Mouse (Mus musculus) fibroblast of lung, adult 2 months (primary cell): ENCODE measurements at regions not wholly inside any gene's neighbourhood (a gene's known extent, or its start where the extent isn't known, plus 50 kb on each side); places are given as distances from the start of the nearest gene placed in this dataset.

Source experiments
- DNase-seq: peaks from one replicate; pipeline ENCODE4 v3.0.0-alpha.2; 2011; ENCODE audit warnings: low read depth

DNA sequence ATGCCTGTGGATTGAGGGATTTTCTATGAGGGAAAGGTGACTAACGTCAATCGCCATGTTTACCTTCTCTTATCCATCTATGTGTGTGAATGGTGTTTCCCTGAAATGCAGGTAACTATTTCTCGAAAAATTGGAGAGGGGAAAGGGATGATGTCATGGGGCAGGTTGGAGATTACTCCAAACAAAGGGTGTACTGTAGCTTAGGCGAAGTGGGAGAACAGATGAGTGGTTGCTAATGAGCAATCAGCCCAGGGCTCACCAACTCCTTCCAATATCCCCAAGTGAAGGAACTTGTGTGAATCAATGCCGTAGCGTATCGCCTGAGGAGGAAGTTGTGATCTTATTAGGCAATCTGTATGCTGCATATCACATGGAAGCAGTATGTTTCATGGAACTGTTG, 133.2 kb downstream of the Klf5 start:
- DNase-seq = no peak

DNA sequence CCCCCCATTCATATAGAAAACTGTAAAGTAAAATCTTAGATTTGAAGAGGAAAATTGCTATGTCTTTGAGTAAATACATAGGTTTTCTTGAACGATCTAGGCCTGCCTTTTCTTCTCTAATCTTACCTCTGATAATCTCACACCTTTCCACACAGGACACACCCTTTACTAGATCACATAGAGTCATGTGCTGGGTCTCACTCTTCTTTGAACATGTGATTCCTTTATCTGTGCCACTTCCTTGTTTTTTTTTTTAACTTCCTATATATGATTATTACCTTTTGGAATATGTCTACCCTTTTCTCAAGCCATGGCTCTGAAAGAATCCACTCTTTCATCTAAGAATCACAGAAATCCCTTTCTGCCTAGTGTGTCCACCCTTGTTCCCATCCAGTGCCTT, 136.2 kb downstream of the Klf5 start:
- DNase-seq = no peak

DNA sequence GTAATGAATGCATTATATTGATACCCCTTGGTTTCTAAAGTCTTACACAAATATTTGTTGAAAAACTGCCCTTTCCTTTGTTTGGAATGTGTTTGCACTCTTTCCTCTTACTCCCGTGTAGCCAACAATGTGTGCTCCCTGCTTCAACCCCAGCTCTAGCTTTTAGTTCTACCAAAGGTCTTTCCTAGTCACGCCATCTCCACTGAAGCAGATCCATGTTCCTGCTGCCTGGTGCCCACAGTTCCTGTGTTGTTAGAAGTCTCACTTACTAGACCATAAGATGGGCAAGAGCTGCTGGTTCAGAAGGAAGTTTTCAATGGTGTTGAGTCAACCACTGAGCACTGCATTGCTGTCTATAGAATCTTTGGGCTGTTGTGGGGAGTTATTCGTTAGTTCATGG, 137.0 kb downstream of the Klf5 start:
- no peak for DNase-seq

- DNase-seq = no peak
Measured at GRCm38 (mm10) chr14:99436051-99436450, 137.6 kb downstream of the Klf5 start.

DNA sequence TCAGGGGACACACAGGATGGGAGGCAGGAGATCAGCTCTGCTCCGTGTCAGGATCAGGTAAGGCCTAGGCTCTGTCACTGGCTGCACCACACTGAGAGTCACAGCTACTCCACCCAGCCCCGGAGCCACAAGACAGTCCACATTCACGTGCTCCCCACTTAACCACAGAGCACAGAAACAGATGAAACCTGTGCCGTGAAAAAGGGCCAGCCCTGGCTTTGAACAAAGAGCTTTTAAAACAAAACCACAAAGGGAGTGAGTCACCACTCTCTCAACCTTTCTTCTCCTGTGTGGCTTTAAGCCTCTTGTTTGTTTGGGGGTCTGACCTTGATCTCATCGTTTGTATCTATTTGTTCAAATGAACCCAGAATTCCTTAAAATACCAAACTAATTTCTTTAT, 150.6 kb downstream of the Klf5 start:
- DNase-seq = peak; percentile 44

GRCm38 (mm10) chr14:99449870-99450269, 151.4 kb downstream of the Klf5 start:
- peak; percentile 5 for DNase-seq

GRCm38 (mm10) chr14:99451110-99451795, 152.8 kb downstream of the Klf5 start:
- DNase-seq = no peak

GRCm38 (mm10) chr14:99453916-99454315, 155.4 kb downstream of the Klf5 start:
- DNase-seq = no peak

GRCm38 (mm10) chr14:99456555-99456954, 158.1 kb downstream of the Klf5 start:
- peak; percentile 44 for DNase-seq

DNA sequence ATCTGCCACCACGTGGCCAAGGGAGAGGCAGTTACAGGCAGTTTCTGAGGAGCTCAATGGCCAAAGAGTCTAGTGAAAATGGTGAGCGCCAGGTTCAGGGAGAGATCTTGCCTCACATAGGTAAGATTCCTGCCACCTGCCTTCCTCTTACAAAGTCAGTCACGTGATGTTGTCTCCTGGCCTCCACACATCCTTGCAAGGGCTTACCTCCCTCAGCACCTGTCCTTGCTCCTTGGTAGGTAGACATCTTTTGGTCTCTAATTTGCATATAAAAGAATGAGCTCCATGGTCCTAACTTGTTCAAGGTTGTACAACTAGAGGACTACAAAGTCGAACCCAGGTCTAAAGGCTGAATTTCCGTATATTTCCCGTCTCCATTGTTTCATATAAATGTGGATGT, 159.1 kb downstream of the Klf5 start:
- no peak for DNase-seq

- no peak for DNase-seq
Measured at GRCm38 (mm10) chr14:99472111-99472510, 173.6 kb downstream of the Klf5 start.

GRCm38 (mm10) chr14:99475271-99475670, 176.8 kb downstream of the Klf5 start:
- no peak for DNase-seq

DNA sequence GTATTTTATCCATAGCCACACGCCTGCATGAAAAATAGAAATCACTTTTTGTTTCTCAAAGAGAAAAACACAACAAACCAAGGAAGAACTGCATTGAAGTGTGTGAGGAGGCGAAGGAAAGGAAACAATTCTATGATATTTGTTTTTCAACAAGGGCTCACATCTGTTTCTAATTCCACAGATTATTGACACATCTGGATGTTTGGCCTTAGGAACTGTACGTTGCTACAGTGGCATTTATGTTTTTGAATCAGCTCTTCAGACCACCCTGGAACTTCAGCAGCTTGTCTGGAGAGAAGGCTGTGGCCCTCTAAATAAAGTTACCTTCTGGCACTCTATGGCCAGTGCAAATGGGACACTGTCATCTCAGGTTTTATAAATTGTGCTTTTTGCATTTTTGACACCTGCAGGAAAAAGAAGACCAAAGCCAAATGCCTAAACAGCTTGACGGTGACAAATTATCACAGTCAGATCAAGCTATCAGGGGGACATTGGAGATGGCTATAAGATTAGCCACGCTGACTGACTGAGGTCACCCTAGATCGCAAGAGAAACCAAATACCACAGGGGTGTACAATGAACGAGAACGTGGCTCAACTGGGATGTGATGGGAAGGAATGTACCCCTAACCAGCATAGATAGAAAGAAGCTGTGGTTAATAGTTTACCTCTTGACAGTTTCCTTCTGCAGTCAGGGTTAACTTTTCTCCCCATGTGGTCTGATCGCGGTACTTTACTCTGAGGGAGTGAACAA, 182.0 kb downstream of the Klf5 start:
- DNase-seq = no peak

DNA sequence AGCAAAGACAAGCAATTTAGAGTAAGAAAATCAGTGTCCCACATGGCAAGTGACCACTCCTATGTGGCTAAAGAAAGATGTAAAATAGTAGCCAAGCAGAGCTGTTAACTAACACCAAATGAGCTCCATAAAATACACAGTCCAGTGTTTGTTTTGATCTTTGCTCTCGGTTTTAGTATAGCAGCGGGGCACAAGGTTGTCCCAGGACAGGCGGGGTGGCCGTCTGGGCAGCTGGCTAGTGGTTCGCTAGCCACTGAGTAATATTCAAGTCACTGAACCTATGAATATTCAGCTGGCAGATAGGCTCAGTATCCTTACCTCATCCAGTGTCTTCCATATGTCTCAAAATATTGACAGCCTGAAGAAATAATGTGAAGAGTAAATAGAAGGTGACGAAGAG, 189.5 kb downstream of the Klf5 start:
- no peak for DNase-seq

- DNase-seq = no peak
Measured at GRCm38 (mm10) chr14:99493197-99493596, 194.7 kb downstream of the Klf5 start.

DNA sequence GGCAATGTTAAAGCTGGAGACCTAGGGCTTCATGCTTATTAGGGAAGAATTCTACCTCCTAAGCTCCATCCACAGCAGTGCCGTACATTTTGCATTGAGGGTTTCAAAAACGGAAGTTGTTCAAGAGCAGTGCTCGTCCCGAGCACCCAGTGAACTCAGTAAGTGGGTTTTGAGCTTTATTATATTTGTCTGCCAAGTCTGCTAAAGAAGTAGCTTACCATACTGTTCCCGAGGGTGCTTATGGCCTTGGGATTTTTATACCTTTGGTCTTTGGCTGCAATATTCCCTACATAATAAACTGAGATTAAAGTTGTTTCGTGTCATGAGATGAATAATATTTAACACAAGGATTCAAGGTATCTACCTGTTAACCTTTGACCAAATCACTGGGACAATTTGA, 195.2 kb downstream of the Klf5 start:
- DNase-seq = no peak

- DNase-seq = no peak
Measured at GRCm38 (mm10) chr14:99499502-99500266, 201.2 kb downstream of the Klf5 start.

DNA sequence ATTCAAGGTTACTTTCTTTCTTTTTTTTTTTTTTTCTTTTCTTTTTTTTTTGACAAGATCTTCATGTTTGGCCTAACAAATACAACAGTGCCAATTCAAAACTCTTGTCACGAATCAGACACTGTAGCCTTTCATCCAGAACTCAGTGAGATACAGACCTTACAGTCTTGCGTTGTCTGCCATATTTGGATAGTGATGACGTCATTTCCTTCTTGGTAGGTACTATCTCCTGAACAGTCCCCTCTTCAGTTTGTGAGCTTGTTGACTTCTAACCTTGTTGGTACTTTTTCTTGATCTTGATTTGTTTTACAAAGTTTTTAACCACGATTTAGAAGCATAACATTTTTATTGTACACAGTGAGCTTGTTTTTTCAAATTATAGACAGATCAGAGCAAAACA, 206.4 kb downstream of the Klf5 start:
- DNase-seq = no peak

DNA sequence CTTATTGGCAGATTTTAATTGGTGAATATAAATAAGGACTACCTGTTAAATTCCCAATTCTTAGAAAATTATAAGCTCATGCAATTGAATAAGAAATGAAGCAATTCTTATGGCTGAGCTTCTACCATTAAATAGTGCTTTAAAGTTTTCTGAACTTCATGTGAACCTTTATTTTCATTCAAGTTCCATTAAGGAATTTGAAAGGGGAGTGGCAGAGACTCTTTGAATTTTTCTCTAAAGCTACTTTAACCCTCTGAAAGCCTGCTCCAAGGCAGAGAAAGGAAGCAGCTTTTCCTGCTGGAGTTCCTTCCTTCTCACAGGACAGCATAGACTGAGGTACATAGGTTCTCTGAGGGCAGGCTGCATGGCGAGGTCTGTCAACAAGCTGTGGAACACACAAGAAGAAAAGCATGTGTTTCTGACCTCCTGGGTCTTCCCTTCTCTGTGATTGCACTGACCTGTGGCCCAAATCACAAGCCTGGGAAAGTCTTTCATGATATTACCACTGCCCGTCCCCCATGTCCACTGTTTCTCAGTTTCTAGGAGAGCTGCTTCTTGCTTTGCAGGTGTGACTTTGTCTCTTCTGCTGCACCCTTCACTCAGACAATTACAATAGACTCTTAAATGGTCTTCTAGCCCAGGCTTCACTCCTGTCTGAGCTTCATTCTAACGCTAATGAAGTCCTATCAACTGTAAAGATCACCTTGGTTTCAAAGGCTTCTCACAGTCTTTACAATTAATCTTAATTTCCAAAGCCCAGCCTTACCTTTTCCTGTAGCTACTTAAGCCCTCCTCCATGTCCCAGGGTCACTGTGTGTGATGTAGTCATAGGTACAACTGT, 211.4 kb downstream of the Klf5 start:
- DNase-seq = no peak

DNA sequence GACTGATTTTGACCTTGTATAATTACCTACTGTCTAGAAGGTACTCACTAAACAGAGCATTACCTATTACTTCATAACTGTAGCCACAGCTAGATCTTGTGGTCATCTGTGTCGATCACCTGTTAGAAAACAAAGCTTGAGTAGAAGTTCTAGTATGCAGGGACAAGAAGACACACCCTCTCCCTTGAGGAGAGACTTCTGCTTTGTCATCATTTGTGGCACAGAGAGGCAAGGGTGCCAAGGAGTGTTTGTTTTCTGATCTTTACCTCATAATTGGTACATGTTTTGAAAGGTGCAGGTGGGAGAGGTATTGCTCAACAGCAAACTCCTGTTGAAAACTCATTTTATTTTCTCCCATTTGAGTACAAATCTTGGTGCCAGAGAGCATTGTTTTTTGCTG, 217.0 kb downstream of the Klf5 start:
- DNase-seq = no peak

DNA sequence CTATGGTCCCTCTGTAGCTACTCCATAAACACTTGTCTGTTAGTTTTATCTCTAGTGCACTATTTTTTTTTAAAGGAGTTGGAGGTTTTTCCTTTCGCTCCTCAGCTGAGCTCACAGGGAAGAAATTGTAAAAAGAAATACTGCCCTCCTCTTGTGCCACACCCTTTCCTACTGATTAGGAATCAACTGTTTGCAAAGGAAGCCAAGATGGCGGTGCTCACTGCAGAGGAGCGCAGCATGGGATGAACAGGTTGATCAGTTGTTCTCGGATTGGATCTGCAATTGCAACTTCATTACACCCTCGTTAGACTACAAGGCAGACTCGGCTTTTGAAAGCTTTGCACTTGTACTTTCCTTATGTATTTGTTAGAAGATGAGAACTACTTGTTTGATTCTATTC, 218.2 kb downstream of the Klf5 start:
- DNase-seq = no peak

GRCm38 (mm10) chr14:99520343-99520742, 221.9 kb downstream of the Klf5 start:
- DNase-seq = no peak
